Mouse (Mus musculus) midbrain, embryonic 13.5 days (tissue): ENCODE results near the gene Tmem259. TPM values are rescaled to one million over a fixed set of nuclear protein-coding genes. Genes with fewer than 3 reads are reported as not detected.

Experiments
- ATAC-seq: fragments of 200-750 bp; cut with Nextera tagmentation; 2 replicates; pipeline ENCODE4 v1.8.0; 2017; ENCODE audit warnings: mild to moderate bottlenecking, moderate TSS enrichment, moderate library complexity
- H3K27ac ChIP-seq: fragments of 300-500 bp; sonication (generic); 2 replicates; pipeline ENCODE4 v1.5.1; 2015; ENCODE audit warnings: inconsistent platforms, mild to moderate bottlenecking, moderate library complexity
- H3K27me3 ChIP-seq: fragments of 300-500 bp; sonication (generic); 2 replicates; pipeline ENCODE4 v1.6.1; 2015; ENCODE audit warnings: mild to moderate bottlenecking, inconsistent platforms
- H3K36me3 ChIP-seq: fragments of 300-500 bp; sonication (generic); 2 replicates; pipeline ENCODE4 v1.6.1; 2015; ENCODE audit warnings: mild to moderate bottlenecking, inconsistent platforms
- H3K4me1 ChIP-seq: fragments of 300-500 bp; sonication (generic); replicated peaks from 2 replicates; pipeline ENCODE4 v1.6.1; 2015; ENCODE audit warnings: inconsistent platforms
- H3K4me2 ChIP-seq: fragments of 300-500 bp; sonication (generic); replicated peaks from 2 replicates; pipeline ENCODE4 v1.6.1; 2015; ENCODE audit warnings: moderate library complexity, mild to moderate bottlenecking, inconsistent platforms
- H3K4me3 ChIP-seq: fragments of 300-500 bp; sonication (generic); replicated peaks from 2 replicates; pipeline ENCODE4 v1.5.1; 2015; ENCODE audit warnings: mild to moderate bottlenecking, inconsistent platforms
- H3K9ac ChIP-seq: fragments of 300-500 bp; sonication (generic); replicated peaks from 2 replicates; pipeline ENCODE4 v1.6.1; 2015; ENCODE audit warnings: mild to moderate bottlenecking, inconsistent platforms
- H3K9me3 ChIP-seq: fragments of 300-500 bp; sonication (generic); 2 replicates; pipeline ENCODE4 v1.6.1; 2016; ENCODE audit warnings: mild to moderate bottlenecking, inconsistent platforms
- WGBS: fragments of 180-500 bp; shearing (Covaris S2); methylation state at CpG from one replicate; pipeline ENCODE4 v1.1.7; 2015; 5-methylcytosine and 5-hydroxymethylcytosine counted together
- polyA plus RNA-seq: library from polyadenylated mRNA; unstranded; fragments of >200 nt; fragmentation: Nextera tagmentation; extraction: Ambion mirVana; gene quantifications from 2 replicates; pipeline ENCODE4 v1.2.1, GENCODE M21; 2015

Tmem259 gene
- polyA plus RNA-seq, 1 experiment from 2014 or later = 16.7 TPM

DNA sequence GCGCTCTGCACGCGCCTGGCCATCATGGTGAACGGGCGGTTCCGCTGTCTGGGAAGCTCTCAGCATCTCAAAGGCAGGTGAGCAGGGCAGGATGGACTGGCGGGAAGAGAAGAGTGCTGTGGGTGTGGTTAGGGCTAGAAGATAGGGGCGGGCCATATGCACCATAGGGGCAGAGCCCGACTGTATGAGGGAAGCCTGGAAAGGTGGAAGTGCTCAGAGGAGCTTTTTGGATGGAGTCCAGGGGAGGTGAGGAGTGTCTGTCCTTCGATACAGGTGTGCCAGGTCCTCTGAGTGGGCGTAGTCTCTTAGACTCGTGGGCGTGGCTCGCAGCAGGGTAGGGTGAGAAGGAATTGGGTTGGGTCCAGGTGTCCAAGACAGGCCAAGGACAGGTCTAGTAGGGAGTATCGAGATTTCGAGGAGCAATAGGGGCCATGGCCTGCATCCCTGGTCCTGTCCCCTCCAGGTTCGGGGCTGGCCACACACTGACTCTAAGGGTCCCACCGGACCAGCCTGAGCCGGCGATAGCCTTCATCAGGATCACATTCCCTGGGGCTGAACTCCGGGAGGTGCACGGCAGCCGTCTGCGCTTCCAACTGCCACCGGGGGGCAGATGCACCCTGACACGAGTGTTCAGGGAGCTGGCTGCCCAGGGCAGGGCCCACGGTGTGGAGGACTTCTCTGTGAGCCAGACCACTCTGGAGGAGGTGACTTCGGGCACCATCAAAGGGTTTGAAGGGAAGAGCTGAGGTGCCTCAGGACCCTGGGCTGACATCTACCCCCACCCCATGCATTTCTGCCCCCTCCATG lies 30.6 kb upstream of the Tmem259 start:
- peaks cover 4% of the 10 kb centered on the region for H3K4me1 ChIP-seq
- no peak overlapping the region for H3K4me3 ChIP-seq
- H3K9me3 ChIP-seq = peaks cover 16% of the 10 kb centered on the region
- H3K4me2 ChIP-seq = no peak overlapping the region
- H3K27ac ChIP-seq = no peak overlapping the region
- H3K36me3 ChIP-seq = peaks cover 25% of the 10 kb centered on the region
- H3K9ac ChIP-seq = no peak overlapping the region
- 25% methylated on average over 28 of the region's 28 CpGs for WGBS
- no peak for ATAC-seq
- H3K27me3 ChIP-seq = peaks cover 82% of the 10 kb centered on the region

DNA sequence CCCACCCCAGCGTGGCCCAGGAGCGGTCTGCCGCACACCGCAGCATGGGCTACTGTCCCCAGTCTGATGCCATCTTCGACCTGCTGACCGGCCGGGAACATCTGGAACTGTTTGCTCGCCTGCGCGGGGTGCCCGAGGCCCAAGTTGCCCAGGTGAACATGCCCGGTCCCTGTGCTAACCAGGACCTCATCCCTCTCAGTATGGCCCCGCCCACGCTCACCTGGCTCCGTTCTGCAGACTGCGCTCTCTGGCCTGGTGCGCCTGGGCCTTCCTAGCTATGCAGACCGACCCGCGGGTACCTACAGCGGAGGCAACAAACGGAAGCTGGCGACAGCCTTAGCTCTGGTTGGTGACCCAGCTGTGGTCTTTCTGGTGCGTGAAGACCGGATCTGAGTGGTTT lies 29.5 kb upstream of the Tmem259 start:
- peaks cover 34% of the 10 kb centered on the region for H3K36me3 ChIP-seq
- H3K4me2 ChIP-seq = no peak overlapping the region
- H3K27ac ChIP-seq = no peak overlapping the region
- peaks cover 22% of the 10 kb centered on the region for H3K9me3 ChIP-seq
- ATAC-seq = no peak
- no peak overlapping the region for H3K9ac ChIP-seq
- WGBS = 30% methylated on average over 25 of the region's 25 CpGs
- H3K4me1 ChIP-seq = no peaks in the 10 kb centered on the region
- H3K4me3 ChIP-seq = no peak overlapping the region
- H3K27me3 ChIP-seq = peaks cover 71% of the 10 kb centered on the region

DNA sequence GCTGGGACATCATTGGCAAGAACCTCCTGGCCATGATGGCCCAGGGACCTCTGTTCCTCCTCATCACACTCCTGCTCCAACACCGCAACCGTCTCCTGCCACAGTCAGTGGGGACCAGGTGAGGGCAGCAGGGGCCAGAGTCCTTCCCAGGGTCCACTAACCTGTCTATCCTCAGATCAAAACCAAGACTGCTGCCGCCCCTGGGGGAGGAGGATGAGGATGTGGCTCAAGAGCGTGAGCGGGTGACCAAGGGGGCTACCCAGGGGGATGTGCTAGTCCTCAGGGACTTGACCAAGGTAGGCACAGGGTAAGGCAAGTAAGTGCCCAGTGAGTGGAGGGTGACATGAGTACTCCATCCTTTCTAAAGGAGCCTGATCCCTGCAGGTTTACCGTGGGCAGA lies 27.6 kb upstream of the Tmem259 start:
- peaks cover 42% of the 10 kb centered on the region for H3K36me3 ChIP-seq
- peaks cover 22% of the 10 kb centered on the region for H3K9me3 ChIP-seq
- no peak overlapping the region for H3K4me3 ChIP-seq
- ATAC-seq = no peak
- no peak overlapping the region for H3K9ac ChIP-seq
- H3K4me2 ChIP-seq = no peak overlapping the region
- H3K27ac ChIP-seq = no peak overlapping the region
- H3K4me1 ChIP-seq = no peaks in the 10 kb centered on the region
- peaks cover 57% of the 10 kb centered on the region for H3K27me3 ChIP-seq
- 79% methylated on average over 6 of the region's 6 CpGs for WGBS

DNA sequence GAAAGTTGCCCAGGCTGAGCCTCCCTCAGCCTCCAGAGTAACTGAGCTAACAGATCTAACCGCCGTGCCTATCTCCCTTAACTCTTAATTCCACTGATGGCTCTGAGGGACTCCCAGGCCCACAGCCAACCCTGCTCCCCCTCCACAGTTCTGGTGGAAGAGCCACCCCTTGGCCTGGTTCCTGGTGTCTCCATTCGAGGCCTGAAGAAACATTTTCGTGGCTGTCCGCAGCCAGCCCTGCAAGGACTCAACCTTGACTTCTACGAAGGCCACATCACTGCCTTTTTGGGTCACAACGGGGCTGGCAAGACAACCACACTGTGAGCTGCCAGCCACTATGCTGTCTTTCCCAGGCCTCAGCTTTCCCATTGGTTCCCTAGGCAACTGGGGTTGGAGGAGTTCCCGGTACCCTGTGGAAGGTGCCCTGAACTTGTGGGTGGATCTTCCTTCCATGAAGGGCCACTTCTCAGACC lies 20.1 kb upstream of the Tmem259 start:
- 93% methylated on average over 8 of the region's 8 CpGs for WGBS
- Histone ChIP-seq H3K9ac (no peak overlapping the region), H3K27me3 (peaks cover 47% of the 10 kb centered on the region), H3K9me3 (peaks cover 6% of the 10 kb centered on the region; the same call in 1 of the 2 replicates), H3K27ac (no peak overlapping the region), H3K4me3 (no peak overlapping the region), H3K4me1 (no peaks in the 10 kb centered on the region), H3K4me2 (no peak overlapping the region), H3K36me3 (peaks cover 21% of the 10 kb centered on the region)
- no peak for ATAC-seq

DNA sequence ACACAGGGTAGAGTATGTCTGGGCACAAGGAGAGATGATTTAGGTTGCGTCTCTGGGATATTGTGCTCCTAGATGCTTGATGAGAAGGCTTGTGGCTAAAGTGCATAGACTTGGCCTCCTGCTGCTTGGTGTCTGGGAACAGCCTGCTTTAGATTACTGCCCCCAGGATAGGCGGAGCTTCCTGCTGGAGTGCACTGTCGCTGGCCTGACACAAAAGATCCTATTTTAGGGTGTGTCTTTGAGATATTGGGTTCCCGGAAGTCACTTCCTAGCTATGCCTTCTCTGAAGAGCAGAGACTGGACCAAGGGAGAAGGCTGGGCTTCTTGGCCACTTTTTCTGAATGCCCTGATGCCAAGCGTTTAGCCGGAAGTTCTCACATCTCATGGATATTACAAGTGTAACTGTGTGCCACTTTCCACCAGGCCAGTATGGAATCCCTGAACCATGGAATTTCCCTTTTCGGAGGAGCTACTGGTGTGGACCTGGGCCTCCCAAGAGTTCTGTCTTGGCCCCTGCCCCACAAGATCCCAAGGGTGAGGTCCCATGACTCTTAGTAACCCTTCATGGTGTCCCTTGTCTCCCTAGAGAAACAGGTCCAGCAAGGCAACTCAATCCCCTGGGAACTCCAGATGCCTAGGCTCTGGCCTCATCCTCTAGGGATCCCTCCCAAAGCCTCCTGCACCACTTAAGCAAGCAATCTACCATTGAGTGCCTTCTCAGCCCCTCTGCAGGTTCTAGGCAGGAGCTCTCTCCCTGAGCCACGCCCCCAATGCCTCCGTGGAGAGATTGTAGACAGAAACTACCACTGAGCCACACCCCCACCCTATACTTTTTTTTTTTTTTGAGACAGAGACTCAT lies 19.5 kb upstream of the Tmem259 start:
- Histone ChIP-seq H3K4me2 (no peak overlapping the region), H3K9me3 (no peaks in the 10 kb centered on the region), H3K4me3 (no peak overlapping the region), H3K27ac (no peak overlapping the region), H3K9ac (no peak overlapping the region), H3K4me1 (peaks cover under 1% of the 10 kb centered on the region; the same call in 1 of the 2 replicates), H3K27me3 (peaks cover 51% of the 10 kb centered on the region), H3K36me3 (peaks cover 14% of the 10 kb centered on the region)
- no peak for ATAC-seq
- 61% methylated on average over 9 of the region's 9 CpGs for WGBS

DNA sequence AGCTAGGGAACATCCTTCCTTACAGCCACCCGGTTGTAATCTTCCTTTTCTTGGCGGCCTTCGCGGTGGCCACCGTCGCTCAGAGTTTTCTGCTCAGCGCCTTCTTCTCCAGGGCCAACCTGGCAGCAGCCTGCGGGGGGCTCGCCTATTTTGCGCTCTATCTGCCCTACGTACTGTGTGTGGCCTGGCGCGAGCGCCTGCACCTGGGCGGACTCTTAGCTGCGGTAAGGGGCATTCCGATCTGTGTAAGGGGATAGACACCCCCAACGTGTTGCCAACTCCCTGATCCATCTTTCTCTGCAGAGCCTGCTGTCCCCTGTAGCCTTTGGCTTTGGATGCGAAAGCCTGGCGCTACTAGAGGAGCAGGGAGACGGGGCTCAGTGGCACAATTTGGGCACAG lies 18.7 kb upstream of the Tmem259 start:
- WGBS = 15% methylated on average over 21 of the region's 21 CpGs

DNA sequence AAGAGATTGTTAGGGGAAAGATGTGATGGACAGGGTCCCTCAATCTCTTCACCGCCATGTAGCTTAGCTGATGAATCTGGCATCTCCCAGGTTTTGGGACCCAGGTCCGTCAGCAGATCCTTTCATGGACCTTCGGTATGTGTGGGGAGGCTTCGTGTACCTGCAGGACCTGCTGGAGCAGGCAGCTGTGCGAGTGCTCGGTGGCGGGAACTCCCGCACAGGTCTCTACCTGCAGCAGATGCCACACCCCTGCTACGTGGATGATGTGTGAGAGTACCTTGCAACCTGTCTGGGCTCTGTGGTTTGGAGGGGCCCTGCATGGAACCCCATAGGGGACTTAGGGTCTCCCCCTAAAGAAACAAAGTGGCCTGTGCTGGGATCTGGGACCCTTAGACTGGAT lies 17.8 kb upstream of the Tmem259 start:
- Histone ChIP-seq H3K4me3 (no peak overlapping the region), H3K4me2 (no peak overlapping the region), H3K9ac (no peak overlapping the region), H3K36me3 (0 out of 2 replicates have a peak, but pooled peaks cover 6% of the 10 kb centered on the region), H3K27me3 (peaks cover 58% of the 10 kb centered on the region), H3K4me1 (peaks cover 15% of the 10 kb centered on the region), H3K9me3 (no peaks in the 10 kb centered on the region), H3K27ac (no peak overlapping the region)
- WGBS = 79% methylated on average over 9 of the region's 9 CpGs
- ATAC-seq = no peak

More for the DNA sequence above, 18.7 kb upstream of the Tmem259 start:
- Histone ChIP-seq H3K4me3 (no peak overlapping the region), H3K36me3 (peaks cover 7% of the 10 kb centered on the region; the same call in 1 of the 2 replicates), H3K4me1 (peaks cover 9% of the 10 kb centered on the region), H3K9me3 (no peaks in the 10 kb centered on the region), H3K27me3 (peaks cover 58% of the 10 kb centered on the region), H3K4me2 (no peak overlapping the region), H3K9ac (no peak overlapping the region; the same call in 1 of the 2 replicates), H3K27ac (no peak overlapping the region)
- no peak for ATAC-seq

DNA sequence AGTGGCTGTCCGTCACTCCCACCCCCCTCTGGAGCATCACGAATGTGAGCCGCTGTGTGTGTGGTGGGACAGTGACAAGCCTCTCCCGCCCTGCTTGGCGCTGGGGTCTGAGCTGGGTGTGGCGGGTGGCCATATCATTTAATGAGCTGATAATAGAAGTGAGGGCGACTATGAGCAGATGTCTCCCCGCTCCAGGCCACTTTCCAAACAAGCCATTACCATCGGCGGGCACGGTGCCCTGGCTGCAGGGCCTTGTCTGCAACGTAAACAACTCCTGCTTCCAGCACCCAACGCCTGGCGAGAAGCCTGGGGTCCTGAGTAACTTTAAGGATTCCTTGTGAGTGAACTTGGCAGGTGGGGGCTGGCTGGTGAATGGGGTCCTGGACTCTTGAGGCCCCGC lies 13.7 kb upstream of the Tmem259 start:
- ATAC-seq = peak; percentile 29
- H3K27me3 ChIP-seq = peaks cover 38% of the 10 kb centered on the region
- no peaks in the 10 kb centered on the region for H3K9me3 ChIP-seq
- 5% methylated on average over 15 of the region's 15 CpGs for WGBS
- peaks cover 20% of the 10 kb centered on the region for H3K4me1 ChIP-seq
- peak overlapping the region; percentile 47; the same call in 1 of the 2 replicates for H3K27ac ChIP-seq
- H3K36me3 ChIP-seq = no peaks in the 10 kb centered on the region
- H3K4me2 ChIP-seq = peak overlapping the region; percentile 70
- peak overlapping the region; percentile 48 for H3K4me3 ChIP-seq
- peak overlapping the region; percentile 55 for H3K9ac ChIP-seq

DNA sequence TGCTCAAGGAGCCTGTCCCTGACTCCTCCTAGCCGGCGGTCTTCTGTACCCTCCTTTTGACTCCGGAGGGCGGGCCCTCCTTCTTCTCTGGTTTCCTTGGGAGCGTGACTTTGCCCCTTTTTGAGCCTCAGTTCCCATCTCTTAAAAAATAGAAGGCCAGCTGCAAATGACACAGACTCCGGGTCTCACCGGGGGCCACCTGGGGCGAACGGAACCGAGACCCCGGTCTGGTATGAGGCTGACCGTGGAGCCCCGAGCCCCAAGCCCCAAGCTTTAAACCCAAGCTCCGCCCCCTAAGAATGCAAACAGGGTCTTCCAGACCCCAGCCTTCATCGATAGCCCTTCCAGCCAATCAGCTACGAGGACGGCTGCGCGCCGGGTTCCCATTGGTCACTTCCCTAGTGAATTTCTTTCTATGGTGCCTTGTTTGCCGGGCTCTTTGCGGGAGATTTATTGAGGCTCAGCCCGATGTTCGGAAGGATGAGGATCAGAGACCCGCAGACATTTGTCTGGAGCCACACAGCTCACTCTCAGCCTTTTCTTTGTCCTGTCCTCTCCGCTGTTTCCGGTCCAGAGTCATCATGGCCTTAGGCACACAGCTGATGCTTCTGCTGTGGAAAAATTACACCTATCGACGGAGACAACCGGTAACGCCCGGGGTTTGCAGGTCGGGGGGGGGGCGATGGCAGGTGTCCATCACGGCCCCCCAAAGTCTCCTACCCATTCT lies 13.1 kb upstream of the Tmem259 start:
- WGBS = under 1% methylated on average over 35 of the region's 35 CpGs
- H3K36me3 ChIP-seq = no peaks in the 10 kb centered on the region
- H3K27me3 ChIP-seq = peaks cover 32% of the 10 kb centered on the region
- ATAC-seq = peak; percentile 69
- peak overlapping the region; percentile 57 for H3K27ac ChIP-seq
- H3K4me1 ChIP-seq = peaks cover 20% of the 10 kb centered on the region
- H3K9me3 ChIP-seq = no peaks in the 10 kb centered on the region
- H3K4me2 ChIP-seq = peak overlapping the region; percentile 70
- peak overlapping the region; percentile 55 for H3K9ac ChIP-seq
- H3K4me3 ChIP-seq = peak overlapping the region; percentile 48

DNA sequence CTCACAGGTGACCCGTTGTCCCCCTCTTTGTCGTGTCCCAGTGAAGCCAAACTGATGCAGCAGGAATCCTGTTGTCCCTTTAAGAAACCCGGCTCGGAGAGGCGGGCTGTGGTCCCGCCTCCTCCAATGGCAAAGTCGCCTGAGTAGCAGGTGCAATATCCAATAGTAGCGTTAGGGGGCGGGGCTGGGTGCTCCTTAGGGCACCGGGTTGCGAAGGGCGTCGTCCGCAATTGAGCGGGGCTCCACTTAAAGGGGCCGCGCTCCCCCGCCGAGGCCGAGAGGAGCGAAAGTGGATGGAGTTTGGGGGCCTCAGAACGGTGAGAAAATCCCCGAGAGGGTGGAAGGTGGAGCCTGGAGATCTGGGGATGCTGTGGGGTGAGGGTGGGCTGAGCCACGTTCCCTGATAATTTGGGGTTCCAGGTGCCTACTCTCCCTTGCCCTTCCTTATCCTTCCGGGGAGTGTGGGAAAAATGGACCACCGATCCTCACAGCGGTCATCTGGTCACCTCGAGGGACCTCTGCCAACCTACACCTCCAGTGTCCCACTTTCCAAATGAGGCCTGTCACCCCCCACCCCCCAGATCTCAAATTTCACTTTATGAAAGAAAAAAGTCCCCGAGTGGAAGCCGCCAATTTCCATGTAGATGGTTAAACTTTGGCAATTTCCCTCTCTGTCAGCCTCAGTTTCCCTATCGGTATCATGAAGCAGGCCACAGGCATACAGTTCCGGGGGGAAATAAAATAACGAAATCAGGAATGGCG lies 12.3 kb upstream of the Tmem259 start, which contains the start of gene Abca7:
Gene Abca7 (plus strand): TSS at position 223 of the 762 bp plus-strand sequence.
- under 1% methylated on average over 34 of the region's 34 CpGs for WGBS
- H3K4me2 ChIP-seq = peak within 1 kb of the TSS; percentile 70
- ATAC-seq = peak; percentile 89
- H3K27me3 ChIP-seq = peaks cover 24% of the 10 kb centered on the region
- H3K27ac ChIP-seq = peak within 1 kb of the TSS; percentile 57
- peak within 1 kb of the TSS; percentile 48 for H3K4me3 ChIP-seq
- H3K9ac ChIP-seq = peak within 1 kb of the TSS; percentile 55; the same call in 1 of the 2 replicates
- H3K4me1 ChIP-seq = peaks cover 20% of the 10 kb centered on the region
- no peaks in the 10 kb centered on the region for H3K36me3 ChIP-seq
- H3K9me3 ChIP-seq = no peaks in the 10 kb centered on the region

DNA sequence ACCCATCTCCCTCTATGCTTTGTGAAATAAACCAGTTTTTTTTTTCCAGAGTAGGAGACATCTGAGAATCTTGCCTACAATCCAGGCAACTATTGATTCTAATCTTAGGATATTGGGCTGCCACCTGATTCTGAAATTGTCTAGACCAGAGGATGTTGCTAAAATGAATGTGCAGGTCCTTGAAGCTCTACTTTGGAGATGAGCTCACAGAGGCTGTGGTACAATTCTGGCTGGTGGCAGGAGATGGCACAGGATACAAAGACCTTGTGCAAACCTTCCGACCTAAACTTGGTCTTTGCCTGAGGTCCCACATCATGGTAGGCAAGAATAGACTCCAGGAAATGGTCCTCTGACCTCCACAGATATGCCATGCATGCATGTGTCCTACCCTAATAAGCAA lies 11.5 kb upstream of the Tmem259 start:
- Histone ChIP-seq H3K27ac (no peak overlapping the region), H3K27me3 (peaks cover 25% of the 10 kb centered on the region), H3K9me3 (no peaks in the 10 kb centered on the region), H3K4me3 (0 out of 2 replicates have a peak overlapping the region, but pooled peaks have one; percentile 48), H3K4me2 (peak overlapping the region; percentile 70; the same call in 1 of the 2 replicates), H3K9ac (no peak overlapping the region), H3K4me1 (peaks cover 20% of the 10 kb centered on the region), H3K36me3 (no peaks in the 10 kb centered on the region; the same call in 1 of the 2 replicates)
- ATAC-seq = no peak
- 97% methylated on average over 1 of the region's 1 CpGs for WGBS
